8 mouse cellular contexts compared by ENCODE assay signal in genomic region chr5:5379501-5379869, GRCm38 (mm10). TPM values are rescaled to one million over a fixed set of nuclear protein-coding genes. Genes with fewer than 3 reads are reported as not detected.
DNase-seq lines count a peak whose midpoint lies in the region; ATAC-seq and TF ChIP-seq lines count a peak whose summit lies in the region.

No protein-coding gene starts in this region.

- intact Hi-C loops in gastrocnemius, adult 2 months (cut with DNase I) = loop anchor here (10.0 kb wide), 1 partner anchor 115 kb away; no protein-coding TSS in a partner anchor

- WGBS in forebrain, embryonic 14.5 days = under 1% methylated on average over 13 of the region's 14 CpGs
- WGBS in liver, embryonic 13.5 days (ENCODE audit: insufficient replicate concordance) = 3% methylated on average over 14 of the region's 14 CpGs
- WGBS in stomach, embryonic 16.5 days = under 1% methylated on average over 14 of the region's 14 CpGs

- peak overlapping the region; percentile 92 for H3K9ac ChIP-seq in forebrain, embryonic 14.5 days (ENCODE audit: low read length)
- peak overlapping the region; percentile 55 for H3K9ac ChIP-seq in liver, embryonic 13.5 days
- peak overlapping the region; percentile 94 for H3K9ac ChIP-seq in stomach, embryonic 16.5 days (ENCODE audit: low read length)

- TF ChIP-seq CTCF in gastrocnemius, adult 2 months (IDR thresholded peaks at IDR 0.05) = no peak

- H3K9me3 ChIP-seq in forebrain, embryonic 14.5 days (replicated peaks; ENCODE audit: control insufficient read depth, low read length) = no peaks in the 10 kb centered on the region
- no peaks in the 10 kb centered on the region for H3K9me3 ChIP-seq in liver, embryonic 13.5 days (replicated peaks)
- no peaks in the 10 kb centered on the region for H3K9me3 ChIP-seq in stomach, embryonic 16.5 days (replicated peaks; ENCODE audit: control insufficient read depth, low read length)

- H3K4me2 ChIP-seq in forebrain, embryonic 14.5 days (ENCODE audit: low read length) = peak overlapping the region; percentile 63
- peak overlapping the region; percentile 79 for H3K4me2 ChIP-seq in liver, embryonic 13.5 days
- peak overlapping the region; percentile 84 for H3K4me2 ChIP-seq in stomach, embryonic 16.5 days (ENCODE audit: low read depth, low read length)

- DNase-seq in gastrocnemius, adult 2 months = no peak
- no peak for DNase-seq in gastrocnemius, postnatal 10 days
- DNase-seq in 3T3-L1 (ENCODE audit: low read depth, low spot score) = peak; percentile 60
- DNase-seq in forebrain, embryonic 14.5 days (ENCODE audit: low spot score) = peak; percentile 30
- peak; percentile 1 for DNase-seq in liver, embryonic 13.5 days
- DNase-seq in layer of hippocampus, postnatal 10 days (ENCODE audit: low spot score in 2 of 2) = no peak

- 0 out of 2 replicates have a peak, but pooled peaks have one; percentile 0 for ATAC-seq in forebrain, embryonic 14.5 days
- ATAC-seq in liver, embryonic 13.5 days (ENCODE audit: low read depth) = no peak
- no peak for ATAC-seq in stomach, embryonic 16.5 days (ENCODE audit: insufficient read depth, low FRiP score)
- no peak for ATAC-seq in CD4-positive, CD25-positive, alpha-beta regulatory T cell, adult 4 months

- no peaks in the 10 kb centered on the region for H3K27me3 ChIP-seq in forebrain, embryonic 14.5 days (replicated peaks; ENCODE audit: control insufficient read depth, insufficient read depth, low read length)
- peaks cover 42% of the 10 kb centered on the region for H3K27me3 ChIP-seq in liver, embryonic 13.5 days
- no peaks in the 10 kb centered on the region for H3K27me3 ChIP-seq in stomach, embryonic 16.5 days (ENCODE audit: control insufficient read depth, insufficient read depth, low read length)

- H3K36me3 ChIP-seq in forebrain, embryonic 14.5 days (ENCODE audit: control insufficient read depth, insufficient read depth, low read length) = no peaks in the 10 kb centered on the region
- H3K36me3 ChIP-seq in liver, embryonic 13.5 days = no peaks in the 10 kb centered on the region
- H3K36me3 ChIP-seq in stomach, embryonic 16.5 days (ENCODE audit: control insufficient read depth, insufficient read depth, low read length) = no peaks in the 10 kb centered on the region

- peak overlapping the region; percentile 84 for H3K27ac ChIP-seq in gastrocnemius, adult 2 months
- peak overlapping the region; percentile 91 for H3K27ac ChIP-seq in forebrain, embryonic 14.5 days (ENCODE audit: low read depth, low read length)
- H3K27ac ChIP-seq in liver, embryonic 13.5 days = no peak overlapping the region
- peak overlapping the region; percentile 84 for H3K27ac ChIP-seq in stomach, embryonic 16.5 days (ENCODE audit: low read length)

- peak overlapping the region; percentile 90 for H3K4me3 ChIP-seq in gastrocnemius, adult 2 months
- H3K4me3 ChIP-seq in forebrain, embryonic 14.5 days (ENCODE audit: low read depth, low read length) = peak overlapping the region; percentile 68
- H3K4me3 ChIP-seq in liver, embryonic 13.5 days (replicated peaks) = peak overlapping the region; percentile 65
- H3K4me3 ChIP-seq in stomach, embryonic 16.5 days (replicated peaks; ENCODE audit: low read length) = peak overlapping the region; percentile 82

- peaks cover 11% of the 10 kb centered on the region for H3K4me1 ChIP-seq in forebrain, embryonic 14.5 days (ENCODE audit: control insufficient read depth, insufficient read depth, low read length)
- peaks cover 10% of the 10 kb centered on the region for H3K4me1 ChIP-seq in liver, embryonic 13.5 days (replicated peaks)
- H3K4me1 ChIP-seq in stomach, embryonic 16.5 days (ENCODE audit: control insufficient read depth, insufficient read depth, low read length) = peaks cover 13% of the 10 kb centered on the region

RNA-seq across cellular contexts. Expression of gene Cdk14, which starts 40.6 kb away (rescaled TPM):
- total RNA-seq in gastrocnemius, adult 2 months (2021) = 1 to 10 TPM; 2.6 to 5.3 TPM
- 10 to 100 TPM; 14.3 to 21.1 TPM for total RNA-seq in gastrocnemius, postnatal 10 days (2021)
- 26.6 and 34.8 TPM in 2 replicates for polyA plus RNA-seq in forebrain, embryonic 14.5 days (2014; fragmentation: Nextera tagmentation; extraction: Ambion mirVana)
- 1.4 and 2.1 TPM in 2 replicates for polyA plus RNA-seq in liver, embryonic 13.5 days (2015; fragmentation: Nextera tagmentation; extraction: Ambion mirVana)
- polyA plus RNA-seq in stomach, embryonic 16.5 days (2015; fragmentation: Nextera tagmentation; extraction: Ambion mirVana) = 14.4 and 14.7 TPM in 2 replicates
- polyA plus RNA-seq in CD4-positive, CD25-positive, alpha-beta regulatory T cell, adult 4 months (2017; shearing (Covaris generic)) = under 1 TPM in 1 of 2 experiments, not detected in 1; 0.60 TPM
- 100 to 1,000 TPM; 160 to 162 TPM for total RNA-seq in layer of hippocampus, postnatal 10 days (2021)

Comparison
In these comparisons a context has a peak if more than half of its experiments do, and no peak if none do; other contexts are left out.
1. DNase-seq: peak in 3T3-L1 (single experiment), forebrain, embryonic 14.5 days (single experiment) and liver, embryonic 13.5 days (single experiment); none in gastrocnemius, adult 2 months (single experiment), gastrocnemius, postnatal 10 days (single experiment) and layer of hippocampus, postnatal 10 days (0 of 2).
2. Peak in every context shown above with its lines, with median percentiles within 50 percentile points of each other: H3K4me3 ChIP-seq, H3K4me2 ChIP-seq and H3K9ac ChIP-seq.